Mouse (Mus musculus): ENCODE data around the gene Pappa.

DNA sequence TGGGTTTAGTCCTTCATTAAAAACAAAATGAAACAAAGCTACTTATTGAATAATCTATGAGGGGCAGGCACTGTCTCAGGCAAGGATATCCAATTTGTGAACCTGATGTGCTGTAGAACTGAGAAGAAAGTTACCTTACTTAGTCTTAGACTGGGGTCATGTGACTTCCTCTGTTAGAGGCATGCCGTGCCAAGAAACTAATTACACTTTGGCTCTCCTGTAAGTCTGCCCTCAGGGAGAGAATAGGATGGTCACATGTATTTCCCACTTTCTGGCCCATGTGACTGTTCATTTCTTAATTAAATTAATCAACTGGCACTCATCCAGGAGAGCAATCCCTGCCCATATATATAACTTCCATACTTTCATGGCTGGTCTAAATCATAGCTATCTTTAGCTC, 209.7 kb downstream of the Pappa start:
- TF ChIP-seq CTCF (IDR thresholded peaks at IDR 0.05; ENCODE audit: insufficient read depth, low read length), result no peak
- TF ChIP-seq POLR2A (IDR thresholded peaks at IDR 0.05; ENCODE audit: borderline replicate concordance, extremely low read depth, low read depth, low read length), result no peak

Data from lung, adult 2 months (tissue).